Mouse (Mus musculus): Measurements from ENCODE around the gene Hadha.

DNA sequence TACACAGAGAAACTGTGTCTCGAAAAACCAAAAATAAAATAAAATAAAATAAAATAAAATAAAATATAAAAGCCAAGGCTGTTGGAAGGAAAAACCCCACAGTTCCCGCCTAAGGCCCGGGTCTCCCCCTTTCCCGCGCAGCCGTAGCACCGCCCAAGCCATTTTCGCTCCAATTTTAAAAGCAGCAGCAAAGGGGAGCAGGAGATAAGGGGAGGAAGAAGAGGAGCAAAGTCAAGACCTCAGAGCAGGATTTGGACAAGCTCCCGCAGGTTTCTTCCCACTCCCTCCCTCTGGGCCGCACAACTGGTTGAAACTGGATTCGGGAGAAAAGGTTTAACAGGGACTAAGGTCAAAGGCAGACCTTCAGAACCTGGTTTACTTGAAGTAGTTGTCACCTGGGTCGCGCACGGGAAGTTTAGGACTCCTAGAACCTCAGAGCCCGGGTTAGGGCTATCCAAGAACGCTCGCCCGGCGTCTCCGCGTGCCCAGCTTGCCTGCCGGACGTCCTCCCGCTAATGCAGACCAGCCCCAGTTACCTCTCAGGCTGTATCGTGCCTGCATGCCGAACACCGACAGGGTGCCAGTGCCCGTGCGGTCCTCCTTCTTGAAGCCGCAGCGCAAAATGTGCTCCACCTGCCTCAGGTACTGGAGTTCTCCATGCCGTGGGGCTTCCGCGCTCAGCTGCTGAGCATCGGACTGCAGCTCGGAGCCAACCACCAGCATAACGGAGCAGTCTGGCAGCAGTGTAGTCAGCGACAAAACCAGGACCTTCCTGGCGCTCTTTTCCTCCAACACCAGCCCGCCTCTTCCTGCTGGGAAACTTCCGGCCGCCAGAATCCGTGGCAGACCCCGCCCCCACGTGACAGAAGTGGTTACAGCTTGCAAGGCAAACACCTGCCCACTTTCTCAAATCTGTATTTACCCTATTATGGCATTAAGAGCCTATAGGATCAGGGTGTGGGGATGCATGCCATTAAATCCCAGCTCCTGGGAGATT lies 81.8 kb downstream of the Hadha start, which contains the start of gene Tyms:
- no peak for TF ChIP-seq CTCF (IDR thresholded peaks at IDR 0.05; ENCODE audit: insufficient read depth, low read length)
- peak; percentile 69; the same call in 1 of the 2 replicates for TF ChIP-seq POLR2A (IDR thresholded peaks at IDR 0.05; ENCODE audit: borderline replicate concordance, extremely low read depth, low read depth, low read length)

All from lung, adult 2 months (tissue).